Mouse (Mus musculus): ENCODE data around the gene Gemin7. TPM values are rescaled to one million over a fixed set of nuclear protein-coding genes. Genes with fewer than 3 reads are reported as not detected.

Gene Gemin7
- total and polyA plus RNA-seq, 3 experiments, result 63.2 to 101 (median 64.4) TPM

DNA sequence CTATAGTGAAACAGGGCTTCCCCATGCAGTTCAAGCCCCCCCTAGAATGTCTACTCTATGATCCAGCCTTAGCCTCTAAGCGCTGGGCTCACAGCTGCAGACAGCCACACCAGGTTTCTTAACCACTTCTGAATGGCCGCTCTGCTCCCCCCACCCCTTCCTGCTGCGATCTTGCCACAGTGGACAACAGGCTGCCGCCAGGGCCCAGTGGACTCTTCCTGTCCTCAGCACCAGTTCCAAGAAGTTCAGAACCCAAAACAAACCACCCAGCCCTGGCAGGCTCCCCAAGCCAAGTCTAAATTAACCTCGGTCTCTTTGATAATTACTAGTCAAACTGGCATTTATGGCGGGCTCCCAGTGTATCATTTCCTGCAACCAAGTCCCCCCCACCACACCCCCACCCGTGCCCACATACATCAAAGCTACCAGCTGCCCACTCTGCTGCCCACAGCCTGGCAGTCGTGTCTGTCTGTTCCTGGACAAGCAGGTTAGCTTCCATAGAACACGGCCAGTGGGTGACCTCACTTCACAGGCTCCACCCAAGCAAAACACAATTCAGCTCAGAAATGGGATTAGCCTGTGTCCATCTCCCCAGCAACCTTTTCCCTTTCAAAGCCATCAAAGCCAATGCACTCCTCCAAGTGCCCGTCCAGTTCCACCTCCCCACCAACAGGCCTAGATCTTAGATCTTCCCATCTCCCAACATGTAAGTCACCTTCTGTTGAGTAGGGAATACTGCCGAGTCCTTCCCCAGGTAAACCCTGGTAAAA is 16.7 kb downstream of the Gemin7 start:
- peak overlapping the region; percentile 88 to 98 (median 91) for H3K4me3 ChIP-seq (replicated peaks in 1 of 3; ENCODE audit: low read depth in 2 of 3, low read length in 2 of 3, poor library complexity in 1 of 3)
- peaks cover 8 to 44% of the 10 kb centered on the region in 2 experiments for H3K4me1 ChIP-seq (ENCODE audit: control insufficient read depth in 1 of 2, insufficient read depth in 2 of 2)
- no peak overlapping the region for H3K27ac ChIP-seq (ENCODE audit: insufficient read depth, low read depth)
- H3K9ac ChIP-seq (ENCODE audit: insufficient read depth, low read depth), result peak overlapping the region; percentile 93
- H3K36me3 ChIP-seq (replicated peaks in 1 of 2; ENCODE audit: control insufficient read depth in 1 of 2, insufficient read depth in 1 of 2, low read length in 1 of 2), result peaks cover 21 to 68% of the 10 kb centered on the region in 2 experiments
- in situ Hi-C loops (cut with MboI; ENCODE audit: low pct_ligation_motif_present, low pct_unique_long_range_greater_than_20kb, low sequenced_read_pairs), result loop anchor here (25.0 kb wide), 1 partner anchor 148 kb away; the partner anchor contains the start of genes Ckm and Klc3
- H3K9me3 ChIP-seq (replicated peaks; ENCODE audit: low read length), result peaks cover 13% of the 10 kb centered on the region
- DNase-seq (ENCODE audit: extremely low read depth), result no peak
- no peaks in the 10 kb centered on the region for H3K27me3 ChIP-seq (replicated peaks)
- dilution Hi-C loops (cut with MboI; ENCODE audit: extremely low pct_ligation_motif_present, extremely low pct_unique_long_range_greater_than_20kb, low sequenced_read_pairs), result no loop called here
- no peak for TF ChIP-seq ELF1 (IDR thresholded peaks at IDR 0.05; ENCODE audit: low read depth, low read length)
- peak; percentile 29; the same call in 1 of the 2 replicates for TF ChIP-seq SIN3A (IDR thresholded peaks at IDR 0.05; ENCODE audit: low read length)
- H3K4me2 ChIP-seq (ENCODE audit: insufficient read depth, low read depth, poor library complexity, severe bottlenecking), result peak overlapping the region; percentile 71
- H3K79me2 ChIP-seq (replicated peaks; ENCODE audit: control insufficient read depth, extremely low read depth, insufficient read depth, poor library complexity, severe bottlenecking), result peaks cover 51% of the 10 kb centered on the region

DNA sequence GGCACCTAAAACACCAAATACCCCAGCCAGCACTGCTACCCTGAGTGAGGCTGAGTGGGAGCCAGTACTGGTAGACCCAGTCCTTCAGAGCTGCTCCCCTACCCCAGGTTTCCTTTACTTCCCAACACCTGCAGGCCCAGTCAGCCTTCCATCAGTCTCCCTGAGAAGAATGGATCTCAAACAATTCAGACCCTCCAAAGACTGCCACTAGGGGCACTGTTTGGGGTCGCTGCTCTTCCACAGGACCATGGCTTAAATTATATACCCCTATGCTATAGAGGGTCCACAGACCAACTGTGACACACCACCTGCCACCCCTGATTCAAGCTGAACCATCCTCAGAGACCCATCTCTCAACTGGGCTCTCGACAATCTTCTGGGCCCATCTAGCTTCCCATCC is 18.4 kb downstream of the Gemin7 start:
- peaks cover 8 to 44% of the 10 kb centered on the region in 2 experiments for H3K4me1 ChIP-seq (ENCODE audit: control insufficient read depth in 1 of 2, insufficient read depth in 2 of 2)
- no peaks in the 10 kb centered on the region for H3K27me3 ChIP-seq (replicated peaks)
- H3K9me3 ChIP-seq (replicated peaks; ENCODE audit: low read length), result no peaks in the 10 kb centered on the region
- dilution Hi-C loops (cut with MboI; ENCODE audit: extremely low pct_ligation_motif_present, extremely low pct_unique_long_range_greater_than_20kb, low sequenced_read_pairs) (no loop called here), in situ Hi-C loops (cut with MboI; ENCODE audit: low pct_ligation_motif_present, low pct_unique_long_range_greater_than_20kb, low sequenced_read_pairs) (loop anchor here (25.0 kb wide), 1 partner anchor 147 kb away; the partner anchor contains the start of genes Ckm and Klc3)
- peak; percentile 45 for DNase-seq (ENCODE audit: extremely low read depth)
- H3K4me3 ChIP-seq (replicated peaks in 1 of 3; ENCODE audit: low read depth in 2 of 3, low read length in 2 of 3, poor library complexity in 1 of 3), result no peak overlapping the region
- no peak overlapping the region for H3K27ac ChIP-seq (ENCODE audit: insufficient read depth, low read depth)
- H3K9ac ChIP-seq (ENCODE audit: insufficient read depth, low read depth), result no peak overlapping the region
- H3K4me2 ChIP-seq (ENCODE audit: insufficient read depth, low read depth, poor library complexity, severe bottlenecking), result no peak overlapping the region
- H3K36me3 ChIP-seq (replicated peaks in 1 of 2; ENCODE audit: control insufficient read depth in 1 of 2, insufficient read depth in 1 of 2, low read length in 1 of 2), result peaks cover 20 to 65% of the 10 kb centered on the region in 2 experiments
- peak; percentile 63 to 68 for TF ChIP-seq CTCF (conservative IDR thresholded peaks at IDR 0.05 in 1 of 2, IDR thresholded peaks at IDR 0.05 in 1 of 2; ENCODE audit: low read depth in 2 of 2, low read length in 2 of 2)
- TF ChIP-seq HCFC1 (IDR thresholded peaks at IDR 0.05; ENCODE audit: low read depth, low read length), result no peak
- H3K79me2 ChIP-seq (replicated peaks; ENCODE audit: control insufficient read depth, extremely low read depth, insufficient read depth, poor library complexity, severe bottlenecking), result peaks cover 55% of the 10 kb centered on the region

GRCm38 (mm10) chr7:19557982-19558900 is 19.2 kb downstream of the Gemin7 start:
- no peak overlapping the region for H3K9ac ChIP-seq (ENCODE audit: insufficient read depth, low read depth)
- H3K4me1 ChIP-seq (ENCODE audit: control insufficient read depth in 1 of 2, insufficient read depth in 2 of 2), result peaks cover 8 to 44% of the 10 kb centered on the region in 2 experiments
- peaks cover 23 to 66% of the 10 kb centered on the region in 2 experiments for H3K36me3 ChIP-seq (replicated peaks in 1 of 2; ENCODE audit: control insufficient read depth in 1 of 2, insufficient read depth in 1 of 2, low read length in 1 of 2)
- DNase-seq (ENCODE audit: extremely low read depth), result no peak
- no peak overlapping the region for H3K27ac ChIP-seq (ENCODE audit: insufficient read depth, low read depth)
- dilution Hi-C loops (cut with MboI; ENCODE audit: extremely low pct_ligation_motif_present, extremely low pct_unique_long_range_greater_than_20kb, low sequenced_read_pairs), result no loop called here
- H3K4me2 ChIP-seq (ENCODE audit: insufficient read depth, low read depth, poor library complexity, severe bottlenecking), result no peak overlapping the region
- H3K79me2 ChIP-seq (replicated peaks; ENCODE audit: control insufficient read depth, extremely low read depth, insufficient read depth, poor library complexity, severe bottlenecking), result peaks cover 57% of the 10 kb centered on the region
- H3K9me3 ChIP-seq (replicated peaks; ENCODE audit: low read length), result no peaks in the 10 kb centered on the region
- no peak overlapping the region for H3K4me3 ChIP-seq (replicated peaks in 1 of 3; ENCODE audit: low read depth in 2 of 3, low read length in 2 of 3, poor library complexity in 1 of 3)
- H3K27me3 ChIP-seq (replicated peaks), result no peaks in the 10 kb centered on the region
- no peak for TF ChIP-seq TCF12 (IDR thresholded peaks at IDR 0.05; ENCODE audit: low read depth, low read length)
- no peak for TF ChIP-seq MAZ (IDR thresholded peaks at IDR 0.05; ENCODE audit: low read depth, low read length)
- TF ChIP-seq CTCF (conservative IDR thresholded peaks at IDR 0.05 in 1 of 2, IDR thresholded peaks at IDR 0.05 in 1 of 2; ENCODE audit: low read depth in 2 of 2, low read length in 2 of 2), result no peak
- TF ChIP-seq KAT2A (IDR thresholded peaks at IDR 0.05; ENCODE audit: insufficient replicate concordance, low read length), result no peak
- TF ChIP-seq MYC (IDR thresholded peaks at IDR 0.05; ENCODE audit: low read depth, low read length), result no peak
- no peak for TF ChIP-seq ETS1 (conservative IDR thresholded peaks at IDR 0.05; ENCODE audit: low read depth, low read length)
- TF ChIP-seq IRF4 (IDR thresholded peaks at IDR 0.05; ENCODE audit: low read depth, low read length), result no peak
- no peak for TF ChIP-seq MXI1 (IDR thresholded peaks at IDR 0.05; ENCODE audit: low read depth, low read length)
- TF ChIP-seq MAFK (IDR thresholded peaks at IDR 0.05; ENCODE audit: insufficient replicate concordance, low read length), result no peak
- TF ChIP-seq BHLHE40 (IDR thresholded peaks at IDR 0.05; ENCODE audit: low read depth, low read length), result no peak
- no peak for TF ChIP-seq ZMIZ1 (IDR thresholded peaks at IDR 0.05; ENCODE audit: low read depth, low read length)
- no peak for TF ChIP-seq HCFC1 (IDR thresholded peaks at IDR 0.05; ENCODE audit: low read depth, low read length)
- no peak for TF ChIP-seq UBTF (IDR thresholded peaks at IDR 0.05; ENCODE audit: low read depth, low read length)
- no peak for TF ChIP-seq JUN (IDR thresholded peaks at IDR 0.05; ENCODE audit: insufficient read depth, low read depth, low read length)
- TF ChIP-seq TBP (conservative IDR thresholded peaks at IDR 0.05; ENCODE audit: low read depth, low read length), result no peak
- no peak for TF ChIP-seq NELFE (IDR thresholded peaks at IDR 0.05; ENCODE audit: low read depth, low read length)
- TF ChIP-seq ZKSCAN1 (IDR thresholded peaks at IDR 0.05; ENCODE audit: borderline replicate concordance, low read depth, low read length), result no peak
- in situ Hi-C loops (cut with MboI; ENCODE audit: low pct_ligation_motif_present, low pct_unique_long_range_greater_than_20kb, low sequenced_read_pairs), result loop anchor here (25.0 kb wide), 1 partner anchor 146 kb away; the partner anchor contains the start of genes Ckm and Klc3

Measured in CH12.LX (cell line).